1 mouse cellular context compared by ENCODE assay signal in genomic region chr17:15497882-15498752, GRCm38 (mm10).
TF ChIP-seq lines count a peak whose summit lies in the region.

No protein-coding gene starts in this region.

TF ChIP-seq in MEL, 35 proteins besides CTCF, POLR2A, EP300 and RAD21 (continued from another document):
- TF ChIP-seq MAFK (IDR thresholded peaks at IDR 0.05; ENCODE audit: borderline replicate concordance, low read depth, low read length): no peak
- no peak; the same call in 1 of the 2 replicates for TF ChIP-seq TCF12 (IDR thresholded peaks at IDR 0.05; ENCODE audit: low read depth, low read length)
- no peak for TF ChIP-seq USF2 (IDR thresholded peaks at IDR 0.05; ENCODE audit: borderline replicate concordance in 1 of 2, insufficient read depth in 1 of 2, low read depth in 1 of 2, low read length in 2 of 2)
- TF ChIP-seq MXI1 (IDR thresholded peaks at IDR 0.05; ENCODE audit: low read depth, low read length): peak; percentile 89
- TF ChIP-seq SMC3 (IDR thresholded peaks at IDR 0.05; ENCODE audit: low read depth, low read length): no peak
- no peak; the same call in 1 of the 2 replicates for TF ChIP-seq KAT2A (conservative IDR thresholded peaks at IDR 0.05; ENCODE audit: low read depth, low read length)
- peak; percentile 91 for TF ChIP-seq ELF1 (IDR thresholded peaks at IDR 0.05; ENCODE audit: low read depth, low read length)
- TF ChIP-seq UBTF (IDR thresholded peaks at IDR 0.05; ENCODE audit: borderline replicate concordance, insufficient read depth, low read depth, low read length): no peak
- TF ChIP-seq ZNF384 (IDR thresholded peaks at IDR 0.05; ENCODE audit: low read depth, low read length): no peak
- no peak for TF ChIP-seq JUND (IDR thresholded peaks at IDR 0.05; ENCODE audit: low read depth, low read length)
- peak; percentile 77 for TF ChIP-seq POLR2AphosphoS2 (IDR thresholded peaks at IDR 0.05; ENCODE audit: low read length)
- TF ChIP-seq MAX (IDR thresholded peaks at IDR 0.05; ENCODE audit: low read length): peak; percentile 78
- no peak for TF ChIP-seq MYB (IDR thresholded peaks at IDR 0.05; ENCODE audit: low read depth, low read length)
- TF ChIP-seq USF1 (IDR thresholded peaks at IDR 0.05; ENCODE audit: low read depth, low read length): 0 out of 2 replicates have a peak, but pooled peaks have one; percentile 30
- no peak for TF ChIP-seq BHLHE40 (IDR thresholded peaks at IDR 0.05; ENCODE audit: borderline replicate concordance, low read depth, low read length)
- TF ChIP-seq MEF2A (IDR thresholded peaks at IDR 0.05; ENCODE audit: extremely low read depth, insufficient replicate concordance, low read depth, low read length, poor library complexity, severe bottlenecking): no peak
- no peak; the same call in 1 of the 2 replicates for TF ChIP-seq ETS1 (IDR thresholded peaks at IDR 0.05; ENCODE audit: low read depth, low read length)
- TF ChIP-seq MAZ (IDR thresholded peaks at IDR 0.05; ENCODE audit: low read depth, low read length): no peak
